8 mouse cellular contexts compared by ENCODE assay signal in the genomic region with DNA sequence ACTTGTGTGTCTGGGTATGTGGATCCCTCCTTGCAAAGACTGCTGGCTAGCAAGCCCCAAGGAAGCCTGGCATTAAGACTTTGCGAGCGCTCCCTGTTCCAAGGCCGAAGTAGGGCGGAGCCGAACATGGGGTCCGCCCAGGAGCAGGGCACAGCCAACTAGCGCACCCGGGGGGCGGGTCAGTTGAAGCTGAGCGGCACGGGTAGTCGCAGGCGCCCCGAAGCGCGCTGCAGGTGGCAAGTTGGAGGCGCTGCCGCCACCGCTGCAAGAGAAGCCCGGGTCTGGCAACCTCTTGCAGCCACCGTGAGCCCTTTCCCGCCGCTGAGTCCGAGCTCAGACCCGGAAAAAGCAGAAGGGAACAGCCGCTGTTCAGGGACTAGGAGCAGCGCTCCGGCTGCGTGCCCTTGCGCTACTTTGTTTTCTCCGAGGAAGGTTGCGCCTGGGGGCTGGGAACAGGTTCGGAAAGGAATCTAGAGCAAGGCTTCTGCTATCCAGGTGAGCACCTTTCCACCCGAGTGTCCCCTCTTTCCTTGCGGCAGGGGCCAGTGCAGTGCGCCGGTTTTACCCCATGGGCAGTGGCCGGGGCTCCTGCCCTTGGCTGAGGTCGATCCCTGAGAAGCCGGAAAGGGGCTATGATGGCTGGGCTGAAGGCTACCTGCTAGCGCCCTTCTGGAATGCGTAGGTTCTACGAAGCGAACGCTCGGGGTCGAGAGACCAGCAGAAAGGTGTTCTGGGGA. TPM values are rescaled to one million over a fixed set of nuclear protein-coding genes. Genes with fewer than 3 reads are reported as not detected.
DNase-seq lines count a peak whose midpoint lies in the region; ATAC-seq and TF ChIP-seq lines count a peak whose summit lies in the region.

Gene Epb41l3, plus strand, starts transcription at position 183 of the 737 bp plus-strand sequence.

- under 1% methylated on average over 42 of the region's 47 CpGs for WGBS in hindbrain, embryonic 16.5 days
- WGBS in lung, postnatal 0 days: under 1% methylated on average over 47 of the region's 47 CpGs

- H3K36me3 ChIP-seq in hindbrain, embryonic 16.5 days (ENCODE audit: control insufficient read depth, insufficient read depth, low read length): no peaks in the 10 kb centered on the region
- no peaks in the 10 kb centered on the region for H3K36me3 ChIP-seq in lung, postnatal 0 days (ENCODE audit: insufficient read depth, low read length)

- peak; percentile 15; the same call in 1 of the 2 replicates for TF ChIP-seq CTCF in lung, postnatal 0 days (IDR thresholded peaks at IDR 0.05)

- peaks cover 8% of the 10 kb centered on the region for H3K4me1 ChIP-seq in hindbrain, embryonic 16.5 days (ENCODE audit: control insufficient read depth, insufficient read depth, low read depth, low read length)
- H3K4me1 ChIP-seq in lung, postnatal 0 days (ENCODE audit: insufficient read depth, low read depth, low read length): no peaks in the 10 kb centered on the region

- H3K27ac ChIP-seq in hindbrain, embryonic 16.5 days (ENCODE audit: low read depth, low read length): peak within 1 kb of the TSS; percentile 44; the same call in 1 of the 2 replicates
- no peak within 1 kb of the TSS for H3K27ac ChIP-seq in lung, postnatal 0 days (ENCODE audit: low read length)

- peaks cover 8% of the 10 kb centered on the region; the same call in 1 of the 2 replicates for H3K27me3 ChIP-seq in hindbrain, embryonic 16.5 days (replicated peaks; ENCODE audit: control insufficient read depth, insufficient read depth, low read length)
- H3K27me3 ChIP-seq in lung, postnatal 0 days (replicated peaks; ENCODE audit: insufficient read depth, low read length): peaks cover 7% of the 10 kb centered on the region; the same call in 1 of the 2 replicates

- peak; percentile 95 for ATAC-seq in hindbrain, embryonic 16.5 days
- peak; percentile 97 for ATAC-seq in lung, postnatal 0 days
- ATAC-seq in inflammation-experienced regulatory T-cells, adult 6 months: no peak

- peak; percentile 77 for DNase-seq in adrenal gland, adult 8-10 months
- peak; percentile 86 for DNase-seq in embryo, embryonic 10 days (ENCODE audit: low spot score)
- DNase-seq in gastrocnemius, postnatal 10 days: peak; percentile 70
- DNase-seq in layer of hippocampus, postnatal 36 days: peak; percentile 72 to 77
- DNase-seq in lung, postnatal 0 days (ENCODE audit: low spot score): peak; percentile 79
- DNase-seq in retina, embryonic 14.5 days (ENCODE audit: low spot score): peak; percentile 85

- peak within 1 kb of the TSS; percentile 77 for H3K4me3 ChIP-seq in hindbrain, embryonic 16.5 days (ENCODE audit: low read length)
- peak within 1 kb of the TSS; percentile 35 for H3K4me3 ChIP-seq in lung, postnatal 0 days (ENCODE audit: low read depth, low read length)

- TF ChIP-seq EP300 in lung, postnatal 0 days (IDR thresholded peaks at IDR 0.05): no peak

- H3K9me3 ChIP-seq in hindbrain, embryonic 16.5 days (ENCODE audit: control insufficient read depth, low read length): no peaks in the 10 kb centered on the region
- no peaks in the 10 kb centered on the region for H3K9me3 ChIP-seq in lung, postnatal 0 days (ENCODE audit: low read length)

- H3K4me2 ChIP-seq in hindbrain, embryonic 16.5 days (ENCODE audit: low read length): peak within 1 kb of the TSS; percentile 100
- H3K4me2 ChIP-seq in lung, postnatal 0 days (replicated peaks; ENCODE audit: low read depth, low read length): peak within 1 kb of the TSS; percentile 84

- peak within 1 kb of the TSS; percentile 74 for H3K9ac ChIP-seq in hindbrain, embryonic 16.5 days (ENCODE audit: low read depth, low read length)
- no peak within 1 kb of the TSS for H3K9ac ChIP-seq in lung, postnatal 0 days (replicated peaks; ENCODE audit: low read depth)

RNA-seq across cellular contexts. Expression of gene Epb41l3, which starts in this region (rescaled TPM):
- 10 to 100 TPM; 25.6 to 50.2 (median 31.1) TPM for total RNA-seq in adrenal gland, adult 8-10 months (2022)
- 10 to 100 TPM; 12.3 to 18.5 TPM for total RNA-seq in gastrocnemius, postnatal 10 days (2021)
- polyA plus RNA-seq in hindbrain, embryonic 16.5 days (2015; fragmentation: Nextera tagmentation; extraction: Ambion mirVana): 114 and 115 TPM in 2 replicates
- total RNA-seq in layer of hippocampus, postnatal 36 days (2021): 100 to 1,000 TPM; 125 to 131 TPM
- 10.0 and 14.1 TPM in 2 replicates for polyA plus RNA-seq in lung, postnatal 0 days (2015; fragmentation: Nextera tagmentation; extraction: Ambion mirVana)
- under 1 TPM; 0.16 to 0.98 (median 0.34) TPM for polyA plus RNA-seq in inflammation-experienced regulatory T-cells, adult 6 months (2017; shearing (Covaris generic))
